Mouse (Mus musculus) 3134 (cell line): ENCODE results near the gene Rgsl1.
"Not testable (repeated sequence)": the region's sequence is repeated elsewhere in the genome, so short reads cannot be mapped to it uniquely, and the experiment has no call there.

Experiments
- DNase-seq: peaks from one replicate; pipeline ENCODE4 v3.0.0-alpha.2; 2011; ENCODE audit warnings: low spot score; ENCODE audit not compliant: insufficient read length; ENCODE audit errors: extremely low read depth

Gene Rgsl1

DNA sequence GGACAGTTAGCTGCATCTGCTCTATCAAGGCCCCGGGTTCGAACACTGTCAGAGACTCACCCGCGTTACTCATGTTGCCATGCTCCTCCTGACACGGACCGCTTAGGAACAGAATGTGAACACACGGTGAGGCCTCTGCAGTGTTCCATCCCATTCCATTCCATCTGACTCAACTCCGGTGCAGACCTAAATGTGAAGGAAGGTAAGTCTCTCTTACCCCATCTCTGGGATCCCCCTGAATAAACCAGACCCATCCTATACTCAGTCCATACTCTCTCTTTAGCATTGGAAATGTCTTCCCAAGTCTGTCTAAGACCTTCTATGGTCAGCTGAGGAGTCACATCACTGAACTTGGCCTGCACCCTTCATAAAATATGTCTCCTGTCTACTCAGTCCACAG, at the start of gene Rgsl1:
Gene Rgsl1, minus strand, starts transcription at position 101 of the 400 bp plus-strand sequence.
- no peak for DNase-seq

DNA sequence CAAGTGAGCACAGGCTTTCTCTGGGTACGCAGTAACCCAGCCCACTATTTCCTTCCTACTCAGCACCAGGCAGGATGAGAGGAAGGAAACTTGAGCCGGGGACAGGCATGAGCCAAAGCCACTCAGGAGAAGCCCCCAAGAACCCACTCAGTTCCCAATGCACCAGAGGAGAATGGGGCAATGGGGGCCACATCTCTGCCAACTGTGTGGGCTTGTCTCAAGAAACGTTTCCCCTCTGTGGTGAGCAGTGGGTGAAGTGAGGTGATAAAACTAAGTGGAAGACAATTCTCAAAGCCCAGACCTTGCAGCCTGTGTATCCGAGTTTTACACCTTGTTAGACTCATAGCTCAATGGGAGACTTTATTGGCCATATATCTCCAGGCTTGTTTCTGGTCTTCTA, 47.5 kb upstream of the Rgsl1 start, which contains the start of gene Teddm1a:
Gene Teddm1a, plus strand, starts transcription at position 301 of the 400 bp plus-strand sequence.
- no peak for DNase-seq

DNA sequence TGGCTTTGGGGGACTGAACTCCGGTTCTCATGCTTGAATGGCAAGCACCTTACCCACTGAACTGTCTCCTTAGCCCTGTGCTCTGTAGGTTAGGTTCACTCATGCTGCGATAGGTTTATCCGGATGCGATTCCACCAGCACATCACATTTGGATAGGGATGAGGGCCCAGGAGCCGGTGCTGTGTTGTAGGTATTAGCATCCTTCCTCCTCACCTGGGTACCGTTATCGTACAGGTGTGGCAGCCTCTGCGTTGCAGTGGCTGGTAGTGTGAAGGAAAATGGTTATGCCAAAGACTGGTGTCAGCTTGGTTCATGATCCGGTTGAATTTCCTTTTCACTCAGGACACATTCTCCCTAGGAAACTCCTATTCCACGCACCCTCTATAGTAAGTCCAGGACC, 46.2 kb upstream of the Rgsl1 start:
- DNase-seq = no peak

DNA sequence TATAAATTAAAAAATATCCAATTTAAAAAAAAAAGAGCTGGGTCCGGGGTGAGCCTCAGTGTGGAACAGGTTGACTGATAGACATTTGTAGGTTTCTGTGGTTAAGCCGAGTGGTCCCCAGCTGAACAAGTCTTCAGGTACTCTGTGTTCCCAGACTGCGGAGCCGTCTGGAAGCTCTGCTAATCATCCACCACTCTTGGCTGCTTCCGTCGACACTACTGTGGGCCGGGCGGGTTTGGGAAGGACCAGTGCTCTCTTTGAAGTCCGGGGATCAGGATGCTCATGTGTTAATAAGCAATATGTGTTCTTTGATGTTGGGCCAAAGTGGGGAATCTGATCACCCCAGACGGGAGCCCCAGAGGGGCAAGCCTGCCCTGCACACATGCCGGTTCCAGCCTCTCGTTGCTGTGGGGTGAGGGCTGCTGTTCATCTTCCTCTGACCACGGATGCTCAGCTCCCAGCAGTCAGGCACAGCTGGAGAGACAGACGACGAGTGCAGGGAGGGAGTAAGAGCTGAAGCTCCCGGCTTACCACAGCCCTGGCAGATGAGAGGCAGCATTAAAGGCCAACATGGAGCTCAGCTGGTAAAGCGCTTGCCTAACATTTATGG, 42.2 kb upstream of the Rgsl1 start:
- DNase-seq = no peak

DNA sequence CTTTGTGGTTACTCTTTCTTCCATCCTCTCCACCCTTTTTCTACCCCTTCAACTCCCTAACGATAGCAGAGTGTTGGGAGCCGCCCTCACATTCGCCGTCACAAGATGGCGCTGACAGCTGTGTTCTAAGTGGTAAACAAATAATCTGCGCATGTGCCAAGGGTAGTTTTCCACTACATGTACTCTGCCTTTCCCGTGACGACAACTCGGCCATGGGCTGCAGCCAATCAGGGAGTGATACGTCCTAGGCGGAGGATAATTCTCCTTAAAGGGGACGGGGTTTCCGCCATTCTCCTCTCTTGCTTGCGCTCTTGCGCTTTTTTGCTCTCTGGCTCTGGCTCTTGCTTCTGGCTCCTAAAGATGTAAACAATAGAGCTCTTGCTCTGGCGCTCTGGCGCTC, 36.4 kb upstream of the Rgsl1 start:
- not testable (repeated sequence) for DNase-seq

DNA sequence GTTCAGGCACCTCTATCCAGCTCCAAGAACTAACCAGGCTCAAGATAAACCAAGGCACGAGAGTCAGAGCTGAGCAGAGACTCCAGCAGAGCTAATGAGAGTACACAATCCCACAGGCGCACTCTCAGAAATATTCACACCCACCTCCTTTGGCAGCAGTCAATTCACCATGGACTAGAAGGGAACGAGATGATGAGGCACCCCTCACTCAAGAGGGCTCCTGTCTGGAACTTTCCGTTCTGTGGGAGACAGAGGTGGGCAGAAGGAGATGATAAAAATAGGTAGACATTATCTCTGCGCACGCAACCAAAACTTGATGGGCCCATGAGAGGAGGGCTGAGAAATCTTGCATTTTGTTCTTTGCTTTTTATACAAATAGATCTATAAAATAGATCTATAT, 30.1 kb upstream of the Rgsl1 start, which contains the start of gene Teddm1b:
Gene Teddm1b, plus strand, starts transcription at position 301 of the 400 bp plus-strand sequence.
- DNase-seq = no peak

DNA sequence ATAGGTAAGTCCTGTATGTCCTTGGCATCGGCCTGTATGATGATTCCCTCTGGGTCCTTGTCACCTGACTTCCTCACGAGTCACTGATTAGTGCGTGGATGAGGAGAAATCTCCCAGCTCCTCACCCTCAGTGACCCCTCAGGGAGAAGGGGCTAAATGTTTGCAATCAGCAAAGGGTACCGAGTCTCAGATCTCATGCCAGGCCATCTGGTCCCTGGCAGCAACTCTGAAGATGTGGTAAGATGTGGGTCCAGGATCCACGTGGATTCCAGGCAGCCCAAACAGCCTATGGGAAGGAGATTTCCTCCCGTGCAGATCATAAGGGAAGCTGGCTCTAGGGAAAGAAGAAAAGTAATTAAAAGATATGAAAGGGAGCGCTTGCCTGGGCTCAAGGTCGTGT, 12.0 kb upstream of the Rgsl1 start:
- no peak for DNase-seq

DNA sequence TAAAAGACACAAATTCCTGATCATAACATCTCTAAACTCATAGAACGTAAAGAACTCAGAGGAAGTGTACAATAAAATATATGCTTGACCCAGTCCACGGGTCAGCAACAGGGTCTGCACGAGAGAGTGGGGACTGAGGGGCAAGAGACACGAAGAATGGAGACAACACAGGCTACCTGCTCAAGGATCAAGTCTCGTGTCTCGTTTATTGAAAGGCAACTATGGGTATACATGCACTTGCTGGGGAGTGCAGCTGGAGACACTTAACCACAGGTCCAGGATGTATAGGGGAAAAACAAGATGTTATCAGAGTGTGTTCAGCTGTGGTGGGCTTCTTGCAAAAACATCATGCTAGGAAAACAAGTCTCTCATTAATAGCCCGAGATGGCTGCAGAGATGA, 8.8 kb upstream of the Rgsl1 start:
- not testable (repeated sequence) for DNase-seq

DNA sequence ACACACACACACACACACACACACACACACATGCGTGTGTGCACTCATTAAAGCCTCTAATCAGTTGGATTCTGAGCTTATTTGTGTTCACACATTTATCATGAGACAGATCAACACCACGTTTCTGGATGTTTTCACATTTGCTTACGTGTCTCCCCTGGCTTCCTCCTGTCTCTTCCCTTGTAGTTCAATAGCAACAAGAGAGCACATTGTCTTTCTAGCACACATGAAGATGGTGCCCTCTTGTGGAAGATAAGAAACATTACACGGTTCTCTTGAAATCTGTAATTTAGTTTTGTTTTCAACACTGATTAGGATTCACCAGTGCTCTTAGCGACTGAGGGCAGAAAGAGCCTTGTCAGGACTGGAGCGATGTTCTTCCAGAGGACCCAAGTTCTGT, 2.9 kb upstream of the Rgsl1 start:
- DNase-seq = peak; percentile 55

DNA sequence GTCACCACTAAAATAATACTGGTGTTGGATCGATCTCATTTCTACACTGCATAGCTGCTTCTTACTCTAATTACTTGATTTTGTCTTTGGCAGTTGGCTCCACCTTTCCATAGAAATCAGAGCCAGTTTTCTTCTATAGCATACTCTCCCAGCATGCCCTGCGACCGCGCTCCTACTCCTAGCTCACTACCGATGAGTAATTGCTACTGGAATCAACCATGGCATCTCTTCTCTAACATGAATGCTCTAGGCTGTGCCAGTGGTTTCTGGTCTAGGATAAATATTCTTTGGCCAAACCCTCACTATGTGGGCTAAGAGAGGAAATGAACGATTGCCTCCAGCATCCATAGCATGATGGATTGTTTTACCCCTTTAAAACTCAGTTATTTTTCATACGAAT, 2.5 kb upstream of the Rgsl1 start:
- DNase-seq = no peak

DNA sequence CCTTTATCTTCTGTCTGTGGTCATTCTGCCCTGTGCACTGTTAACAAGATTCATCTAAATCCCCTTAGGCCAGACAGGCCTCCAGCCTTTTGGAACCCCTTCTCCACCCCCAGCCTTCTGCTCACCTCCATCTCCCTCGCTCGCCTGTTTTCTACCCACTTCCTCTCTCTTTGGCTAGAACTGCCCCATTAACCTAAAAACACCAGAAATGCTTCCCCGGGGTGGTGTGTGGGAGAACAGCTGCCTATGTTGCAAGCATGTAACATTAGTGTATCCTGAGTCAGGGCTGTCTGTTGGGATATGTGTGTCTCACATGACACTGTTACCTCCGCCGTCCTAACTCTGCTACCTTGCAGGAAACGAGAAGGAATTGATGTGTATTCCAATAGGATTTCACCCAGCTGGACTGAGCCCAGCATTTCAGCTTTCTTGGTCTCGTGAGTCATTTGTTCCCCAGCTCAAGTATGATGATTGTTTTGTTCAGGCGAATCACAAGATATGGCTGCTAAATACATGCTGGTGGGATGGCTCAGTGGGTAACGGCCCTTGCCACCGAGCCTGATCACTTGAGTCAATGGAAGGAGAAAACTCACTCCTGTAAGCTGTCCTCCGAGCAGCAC, 1.7 kb downstream of the Rgsl1 start:
- no peak for DNase-seq

DNA sequence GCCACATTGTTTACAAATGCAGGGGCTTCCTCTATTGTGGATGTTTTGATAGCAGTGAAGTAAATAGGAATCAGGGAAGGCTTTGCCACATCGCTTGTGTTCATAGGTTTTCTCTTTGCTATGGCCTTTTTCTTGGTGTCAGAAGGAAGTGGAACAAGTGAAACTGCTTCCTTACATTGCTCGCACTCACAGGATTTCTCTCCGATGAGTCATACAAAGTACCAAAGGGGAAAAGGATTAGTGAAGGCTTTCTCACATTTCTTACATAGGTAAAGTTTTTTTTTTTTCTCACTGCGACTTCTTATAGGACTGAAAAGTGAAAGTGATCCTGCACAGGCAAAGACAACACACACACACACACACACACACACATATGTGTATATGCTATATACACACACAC, 7.9 kb downstream of the Rgsl1 start:
- DNase-seq = peak; percentile 23

DNA sequence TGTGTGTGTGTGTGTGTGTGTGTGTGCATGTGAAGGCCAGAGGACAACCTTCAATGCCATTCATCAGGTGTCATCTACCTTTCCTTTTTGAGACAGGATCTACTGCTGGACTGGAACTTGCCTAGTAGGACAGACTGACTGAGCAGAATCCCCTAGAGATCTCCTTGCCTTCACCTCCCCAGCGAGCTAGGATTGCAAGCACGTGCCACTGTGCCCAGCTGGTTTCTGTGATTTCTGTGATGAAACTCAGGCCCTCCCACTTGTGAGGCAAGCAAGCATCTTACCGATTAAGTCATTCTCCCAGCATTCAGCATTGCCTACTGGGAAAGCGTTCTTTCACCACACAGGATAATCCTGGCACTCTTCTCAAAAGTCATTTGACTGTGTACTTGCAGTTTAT, 13.2 kb downstream of the Rgsl1 start:
- no peak for DNase-seq

DNA sequence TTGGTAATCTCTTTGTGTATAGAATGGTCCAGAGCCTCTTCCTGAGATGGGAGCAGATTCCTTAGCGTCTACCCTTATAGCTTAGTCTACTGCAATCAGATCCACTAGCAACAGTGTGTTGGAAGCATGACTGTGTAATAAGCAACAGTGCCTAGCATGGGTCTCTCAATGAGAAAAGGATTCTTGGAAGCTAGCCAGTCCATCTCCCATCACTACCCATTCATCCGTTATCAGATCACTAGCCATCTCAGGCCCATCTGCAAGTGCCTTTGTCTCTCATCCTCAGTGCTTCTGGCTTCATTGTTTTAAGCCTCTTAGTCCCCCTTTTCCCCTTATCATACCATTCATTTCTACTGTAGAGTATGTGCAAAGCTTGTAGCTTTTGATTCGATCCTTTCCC, 23.7 kb downstream of the Rgsl1 start:
- no peak for DNase-seq

DNA sequence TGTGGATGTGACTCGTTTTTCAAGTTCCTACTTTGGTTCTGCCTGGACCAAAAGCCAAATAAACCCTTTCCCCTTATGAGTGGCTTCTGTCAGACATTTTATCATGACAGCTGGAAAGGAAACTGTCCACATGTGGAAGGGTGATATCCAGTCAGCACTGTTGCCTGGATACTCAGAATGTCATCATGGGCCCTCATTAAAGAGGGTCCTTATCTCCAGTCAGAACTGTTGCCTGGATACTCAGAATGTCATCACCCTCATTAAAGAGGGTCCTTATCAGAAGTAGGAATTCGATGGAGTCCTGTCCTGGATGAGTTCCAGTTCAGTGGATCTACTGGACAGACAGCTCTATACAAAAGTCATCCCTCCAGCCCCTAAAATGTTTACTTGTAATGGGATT, 29.7 kb downstream of the Rgsl1 start:
- DNase-seq = no peak

DNA sequence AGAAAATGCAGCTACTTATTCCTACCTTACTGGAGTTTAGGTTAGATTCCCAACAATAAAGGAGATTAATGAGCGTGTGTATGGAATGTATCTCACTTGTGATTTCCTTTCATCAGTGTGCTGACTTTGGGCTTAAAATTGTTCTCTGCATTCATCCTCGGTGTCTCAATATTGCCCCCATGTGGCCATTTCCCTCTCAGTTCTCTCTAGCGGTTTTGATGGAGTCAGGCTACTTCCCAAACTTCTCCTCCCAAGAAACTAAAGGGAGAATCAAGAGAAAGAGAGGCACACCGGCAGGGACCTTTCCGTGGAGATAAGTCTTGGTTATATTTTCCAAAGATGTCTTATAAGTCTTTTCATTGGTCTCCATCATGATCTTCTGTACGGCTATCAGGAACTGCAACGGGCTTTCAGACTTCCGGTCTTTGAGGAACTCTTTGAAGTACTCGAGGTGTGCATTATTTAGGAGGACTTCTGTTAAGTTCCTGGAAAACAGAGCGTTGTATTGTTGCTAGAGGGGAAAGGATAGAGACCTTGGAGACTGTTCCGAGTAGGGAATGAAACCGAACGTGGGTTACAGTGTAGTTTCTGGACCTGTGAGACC, 36.5 kb downstream of the Rgsl1 start:
- DNase-seq = no peak

DNA sequence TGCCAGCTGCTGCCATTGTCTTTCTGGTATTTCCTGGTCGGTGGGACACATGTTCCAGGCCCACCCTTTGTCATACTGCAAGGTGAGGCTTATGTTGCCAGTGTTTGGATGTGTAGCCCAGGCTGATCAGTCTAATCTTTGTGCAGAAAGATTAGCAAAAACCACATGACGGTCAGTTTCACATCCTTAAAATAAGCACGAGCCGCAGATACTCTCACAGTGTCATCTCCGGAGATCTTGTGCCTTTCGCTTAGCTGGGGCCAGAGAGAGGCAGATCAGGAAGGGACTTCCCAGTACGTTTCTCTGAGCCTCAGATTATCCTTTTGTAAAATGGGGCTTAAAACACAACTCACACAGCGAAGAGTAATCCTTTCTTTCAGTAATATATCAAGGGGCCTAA, 40.4 kb downstream of the Rgsl1 start:
- DNase-seq = no peak

DNA sequence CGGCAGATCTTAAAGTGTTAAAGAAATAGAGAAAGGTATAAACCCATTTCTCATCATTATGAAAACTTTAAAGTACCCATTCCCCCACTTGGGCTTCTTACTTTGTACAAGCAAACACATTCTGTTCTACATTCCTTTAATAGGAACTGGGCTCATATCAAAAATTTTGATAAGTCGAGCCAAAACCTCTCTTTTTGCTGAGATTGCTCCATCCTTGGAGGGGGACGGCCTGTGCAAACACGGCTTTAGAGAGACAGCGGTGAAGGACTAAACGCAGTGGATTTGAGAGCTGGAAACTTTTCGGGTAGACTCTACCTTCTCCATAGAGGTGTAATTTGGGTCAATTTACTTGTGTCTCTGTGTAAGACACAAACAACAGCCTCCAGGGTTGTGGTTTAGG, 41.3 kb downstream of the Rgsl1 start:
- DNase-seq = no peak

DNA sequence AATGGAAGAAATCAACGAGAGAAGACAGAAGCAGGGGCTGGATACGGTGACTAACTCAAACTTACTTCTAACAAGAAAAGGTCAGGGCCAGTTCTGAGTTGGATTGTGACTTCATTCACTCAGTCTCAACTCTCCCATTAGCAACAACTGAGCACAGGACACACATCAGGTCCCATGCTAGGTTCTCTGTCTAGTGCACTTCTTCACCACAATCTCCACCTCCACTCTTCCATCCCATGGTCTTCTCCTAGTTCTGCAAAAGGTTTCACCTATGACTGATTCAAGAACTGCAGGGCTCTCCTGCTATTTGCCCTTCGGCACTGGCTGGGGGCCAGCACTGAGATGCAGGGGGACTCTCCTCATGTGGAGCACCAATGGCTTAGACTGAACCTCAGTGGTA, 49.7 kb downstream of the Rgsl1 start:
- DNase-seq = no peak

DNA sequence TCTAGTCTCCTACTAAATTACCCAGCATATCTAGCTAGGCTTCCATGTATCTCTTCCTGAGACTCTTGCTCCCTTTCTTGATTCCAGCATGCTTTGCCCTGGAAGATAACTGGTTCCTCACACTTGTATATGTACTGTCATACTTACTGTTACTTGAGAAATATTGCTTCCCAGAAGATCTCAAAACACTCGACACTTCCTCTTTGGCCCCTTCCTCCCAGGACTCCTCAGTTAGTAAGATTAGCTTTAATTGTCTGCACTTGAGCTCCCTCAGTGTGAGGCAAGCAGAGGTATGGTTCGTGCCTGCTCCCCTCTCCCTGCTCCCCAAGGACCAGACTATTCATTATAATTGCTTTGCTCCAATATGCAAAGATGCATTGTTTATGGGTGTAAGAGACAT, 53.2 kb downstream of the Rgsl1 start:
- DNase-seq = no peak

DNA sequence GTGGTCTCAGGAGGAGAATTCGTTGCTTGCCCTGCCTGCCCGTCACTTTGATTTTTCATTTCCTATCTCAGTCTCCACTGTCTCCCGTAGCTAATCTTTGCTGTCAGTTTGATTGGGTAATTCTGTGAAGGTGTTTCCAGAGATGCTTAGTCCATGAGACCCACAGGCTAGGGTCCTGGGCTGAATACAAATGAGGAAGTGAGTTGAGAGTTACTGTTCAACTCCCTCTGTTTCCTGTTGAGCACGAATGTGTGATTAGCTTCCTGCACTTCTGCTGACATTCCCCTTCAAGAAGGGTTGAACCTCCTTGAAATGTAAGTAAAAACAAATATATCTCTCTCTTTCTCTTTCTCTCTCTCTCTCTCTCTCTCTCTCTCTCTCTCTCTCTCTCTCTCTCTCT, 58.3 kb downstream of the Rgsl1 start:
- DNase-seq = no peak

DNA sequence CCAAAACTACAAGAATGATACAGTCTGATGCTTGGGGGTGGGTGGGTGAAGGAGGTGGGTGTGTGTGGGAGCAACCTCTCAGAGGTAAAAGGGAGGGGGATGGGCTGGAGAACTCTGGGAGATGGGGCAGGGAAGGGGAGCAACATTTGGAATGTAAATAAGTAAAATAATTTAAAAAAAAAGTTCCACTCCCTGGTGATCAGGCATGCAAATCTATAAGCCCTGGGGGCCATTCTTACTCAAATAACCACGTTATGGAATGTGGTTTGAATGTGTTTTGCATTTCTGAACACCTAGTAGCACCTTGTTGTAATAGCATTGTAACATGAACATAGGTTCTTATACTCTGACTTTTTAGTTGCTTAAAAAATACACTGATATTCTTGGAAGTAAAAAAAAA, 60.6 kb downstream of the Rgsl1 start:
- no peak for DNase-seq
